Mouse (Mus musculus): ENCODE data around the gene Ccnt2. TPM values are rescaled to one million over a fixed set of nuclear protein-coding genes. Genes with fewer than 3 reads are reported as not detected.

The Ccnt2 gene
- polyA plus RNA-seq, 1 experiment = 39.7 TPM

DNA sequence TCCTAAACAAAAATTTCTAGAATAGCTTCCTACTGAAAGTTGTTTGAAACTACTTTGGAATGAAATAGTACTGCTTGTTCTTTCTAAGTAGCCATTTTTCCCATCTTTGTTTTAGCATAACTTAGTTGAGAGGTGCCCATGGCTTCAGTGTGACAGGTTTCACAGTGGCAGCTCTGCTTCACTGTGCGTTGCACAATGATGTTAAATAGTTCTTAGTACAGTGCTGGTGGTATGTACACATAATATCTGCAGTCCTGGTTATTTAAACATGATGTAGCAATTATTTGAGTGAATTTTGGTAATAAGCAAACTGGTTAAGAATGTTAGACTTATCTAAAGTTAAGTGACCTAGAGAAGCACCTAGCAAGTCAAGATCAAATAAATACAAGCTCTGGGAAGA lies 19.5 kb downstream of the Ccnt2 start:
- no peak for DNase-seq (ENCODE audit: low spot score)

DNA sequence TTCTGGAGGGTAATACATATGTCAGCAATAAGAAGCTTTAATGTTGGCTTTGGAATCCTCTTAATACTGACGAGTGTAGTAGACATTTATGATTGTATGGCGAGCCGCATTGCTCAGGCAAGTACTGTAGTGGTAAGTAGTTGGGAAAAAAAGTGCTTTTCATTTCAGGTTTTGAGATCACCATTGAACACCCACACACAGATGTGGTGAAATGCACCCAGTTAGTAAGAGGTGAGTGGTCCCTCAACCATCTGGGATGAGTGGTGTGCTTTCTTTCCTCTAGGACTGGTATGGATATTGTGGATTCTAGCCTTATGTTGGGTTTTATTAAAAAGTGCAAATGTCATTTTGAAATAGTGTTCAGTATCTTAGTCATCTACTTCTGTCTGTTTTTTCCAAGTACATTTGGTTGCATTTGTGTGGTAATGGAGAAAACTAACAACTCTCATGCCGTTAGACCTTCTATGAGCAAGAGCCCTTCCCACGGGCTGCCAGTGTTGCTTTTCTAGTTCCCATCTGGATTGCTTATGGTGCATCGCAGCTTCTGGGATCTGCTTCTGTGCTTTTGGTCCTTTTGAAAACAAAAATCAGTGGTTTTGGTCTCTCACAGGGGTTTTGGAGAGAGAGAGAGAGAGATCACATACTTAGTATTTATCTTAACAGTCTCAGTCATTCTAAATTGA lies 21.3 kb downstream of the Ccnt2 start:
- DNase-seq (ENCODE audit: low spot score) = no peak

- DNase-seq (ENCODE audit: low spot score) = no peak
These were observed 22.4 kb downstream of the Ccnt2 start for GRCm38 (mm10) chr1:127796341-127796740.

GRCm38 (mm10) chr1:127796752-127797151 lies 22.8 kb downstream of the Ccnt2 start:
- DNase-seq (ENCODE audit: low spot score) = no peak

- DNase-seq (ENCODE audit: low spot score) = no peak
These were observed 29.0 kb downstream of the Ccnt2 start for GRCm38 (mm10) chr1:127802916-127803315.

- no peak for DNase-seq (ENCODE audit: low spot score)
These were observed 34.7 kb downstream of the Ccnt2 start for GRCm38 (mm10) chr1:127808671-127809070.

GRCm38 (mm10) chr1:127812929-127813328 lies 39.0 kb downstream of the Ccnt2 start:
- DNase-seq (ENCODE audit: low spot score) = no peak

- no peak for DNase-seq (ENCODE audit: low spot score)
These were observed 42.4 kb downstream of the Ccnt2 start for GRCm38 (mm10) chr1:127816381-127816780.

DNA sequence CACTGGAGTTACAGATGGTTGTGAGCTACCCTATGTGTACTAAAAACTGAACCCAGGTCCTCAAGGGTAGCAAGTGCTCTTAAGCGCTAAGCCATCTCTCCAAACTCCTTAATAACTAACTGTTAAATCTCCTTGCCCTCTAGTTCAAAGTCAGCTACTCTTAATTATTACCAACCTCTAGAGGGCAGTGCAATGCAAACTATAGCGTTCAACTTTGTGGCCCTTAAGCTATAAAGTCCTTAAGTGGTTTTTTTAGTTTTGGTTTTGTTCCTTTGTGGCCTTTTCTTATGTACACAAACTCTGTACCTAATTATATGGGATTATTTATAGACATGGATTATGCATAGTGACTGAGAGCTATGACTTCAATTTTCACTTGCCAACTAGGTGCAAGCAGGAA lies 53.4 kb downstream of the Ccnt2 start:
- DNase-seq (ENCODE audit: low spot score) = no peak

GRCm38 (mm10) chr1:127830215-127830921 lies 56.4 kb downstream of the Ccnt2 start:
- DNase-seq (ENCODE audit: low spot score) = no peak

DNA sequence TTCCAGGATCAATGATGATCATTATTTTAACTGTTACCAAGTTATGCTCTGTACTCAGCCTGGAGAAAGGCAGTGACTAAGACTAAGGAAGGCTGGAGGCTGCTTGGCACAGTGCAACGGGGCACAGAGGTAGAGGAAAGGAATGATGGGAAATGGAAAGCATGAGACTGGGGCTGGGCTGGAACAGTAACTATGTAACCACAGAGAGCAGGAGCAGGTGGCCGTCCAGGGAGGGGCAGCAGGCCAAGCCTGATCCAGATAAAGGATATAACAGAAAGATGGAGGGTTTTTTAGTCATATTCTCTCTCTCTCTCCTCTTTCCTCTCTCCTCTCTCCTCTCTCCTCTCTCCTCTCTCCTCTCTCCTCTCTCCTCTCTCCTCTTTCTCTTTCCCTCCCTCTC lies 59.8 kb downstream of the Ccnt2 start:
- DNase-seq (ENCODE audit: low spot score) = no peak

DNA sequence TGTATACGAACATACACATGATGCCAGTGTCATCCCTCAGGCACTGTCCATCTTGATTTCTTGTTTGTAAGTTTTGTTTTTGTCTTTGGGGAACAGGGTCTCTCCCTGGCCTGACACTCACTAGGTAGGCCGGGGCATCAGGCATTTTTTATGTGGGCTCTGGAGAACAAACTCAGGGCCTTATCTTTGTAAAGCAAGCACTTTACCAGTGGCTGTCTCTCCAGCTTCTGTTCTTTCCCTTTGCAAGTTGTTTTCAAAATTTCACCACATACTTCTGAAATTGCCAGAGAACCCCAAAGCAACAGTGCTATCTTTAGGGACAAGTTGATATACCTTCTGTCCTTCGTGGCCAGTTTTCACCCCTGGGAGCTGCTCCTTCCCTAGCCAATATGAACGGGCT lies 60.2 kb downstream of the Ccnt2 start:
- DNase-seq (ENCODE audit: low spot score) = no peak

- no peak for DNase-seq (ENCODE audit: low spot score)
These were observed 62.7 kb downstream of the Ccnt2 start for GRCm38 (mm10) chr1:127836619-127837018.

DNA sequence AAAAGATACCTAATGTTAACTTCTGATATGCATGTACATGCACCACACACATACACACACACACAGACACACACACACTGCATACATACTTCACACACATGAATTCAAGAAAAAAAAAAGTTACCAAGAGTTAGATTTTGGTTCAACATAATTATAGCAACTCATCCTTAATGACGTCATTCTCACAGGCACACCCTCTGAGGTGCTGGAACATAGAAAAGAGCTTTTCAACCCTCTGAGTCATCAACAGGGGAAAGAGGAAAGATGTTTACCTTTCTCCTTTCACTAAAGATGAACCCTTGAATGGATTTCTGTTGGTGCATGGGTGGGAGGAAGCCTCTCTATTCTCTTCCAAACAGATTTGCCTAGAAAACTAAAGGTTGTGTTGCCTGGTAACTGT lies 64.6 kb downstream of the Ccnt2 start:
- no peak for DNase-seq (ENCODE audit: low spot score)

- DNase-seq (ENCODE audit: low spot score) = no peak
These were observed 71.5 kb downstream of the Ccnt2 start for GRCm38 (mm10) chr1:127845472-127845871.

GRCm38 (mm10) chr1:127850075-127850610 lies 76.2 kb downstream of the Ccnt2 start:
- no peak for DNase-seq (ENCODE audit: low spot score)

- DNase-seq (ENCODE audit: low spot score) = no peak
These were observed 80.7 kb downstream of the Ccnt2 start, which contains the start of gene Map3k19 for GRCm38 (mm10) chr1:127854486-127855222. Gene Map3k19, minus strand, starts transcription at chr1:127855031.

Other genes with a start within 250 kb of the Ccnt2 start
- 0.18 and 0.21 TPM in 2 replicates for gene Tmem163, start 94.6 kb upstream of the Ccnt2 start, polyA plus RNA-seq (2012; rRNA removed)
- not detected in 2 replicates for gene Acmsd, start 44.8 kb upstream of the Ccnt2 start, polyA plus RNA-seq (2012; rRNA removed)
- gene Map3k19, start 80.9 kb downstream of the Ccnt2 start, polyA plus RNA-seq (2012; rRNA removed) = 0.01 and 0.08 TPM in 2 replicates
- 16.8 and 21.3 TPM in 2 replicates for gene Rab3gap1, start 94.6 kb downstream of the Ccnt2 start, polyA plus RNA-seq (2012; rRNA removed)